Mouse (Mus musculus) cortical plate, adult 2 months (tissue): ENCODE measurements at regions not wholly inside any gene's neighbourhood (a gene's known extent, or its start where the extent isn't known, plus 50 kb on each side); places are given as distances from the start of the nearest gene placed in this dataset.

Experiments
- H3K27ac ChIP-seq: fragments of 200-500 bp; 2 replicates; pipeline ENCODE4 v1.5.1; 2012; ENCODE audit warnings: low read length, control low read depth, inconsistent platforms; ENCODE audit not compliant: insufficient read depth
- H3K4me1 ChIP-seq: fragments of 200-500 bp; 2 replicates; pipeline ENCODE4 v1.6.1; 2011; ENCODE audit warnings: low read length; ENCODE audit not compliant: control insufficient read depth, insufficient read depth
- H3K4me3 ChIP-seq: fragments of 200-500 bp; 2 replicates; pipeline ENCODE4 v1.5.1; 2011; ENCODE audit warnings: mild to moderate bottlenecking, low read length, control low read depth; ENCODE audit not compliant: insufficient read depth
- CTCF ChIP-seq: fragments of 200-500 bp; IDR thresholded peaks from 2 replicates; pipeline ENCODE4 v1.5.1; 2011; ENCODE audit warnings: mild to moderate bottlenecking, control low read depth, low read length; ENCODE audit not compliant: insufficient read depth; ENCODE audit errors: extremely low read depth
- POLR2A ChIP-seq: fragments of 200-500 bp; IDR thresholded peaks from 2 replicates; pipeline ENCODE4 v1.6.1; 2011; ENCODE audit warnings: mild to moderate bottlenecking, low read length, control low read depth; ENCODE audit not compliant: insufficient read depth; ENCODE audit errors: extremely low read depth

DNA sequence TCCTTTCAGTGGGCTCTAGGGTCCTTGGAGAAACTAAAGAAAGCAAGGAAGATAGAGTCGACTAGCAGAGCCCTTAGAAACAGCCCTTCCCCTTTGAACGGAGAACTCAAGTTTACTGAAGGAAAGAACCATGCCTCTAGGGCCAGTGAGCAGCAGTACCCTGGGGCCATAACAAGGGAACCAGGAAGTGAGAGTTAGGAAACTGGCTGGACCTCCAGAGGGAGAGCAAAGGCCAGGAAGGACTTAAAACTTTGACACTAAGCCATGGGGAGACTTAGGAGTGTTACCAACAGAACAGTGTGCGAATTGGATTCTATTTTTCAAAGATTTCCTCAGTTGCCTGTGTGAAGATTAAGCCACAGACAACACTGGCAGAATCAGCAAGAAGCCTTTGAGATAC, 82.6 kb upstream of the Fn1 start:
- Histone ChIP-seq H3K4me1 (no peaks in the 10 kb centered on the region), H3K4me3 (no peak overlapping the region), H3K27ac (no peak overlapping the region)
- TF ChIP-seq CTCF (no peak), POLR2A (no peak)

DNA sequence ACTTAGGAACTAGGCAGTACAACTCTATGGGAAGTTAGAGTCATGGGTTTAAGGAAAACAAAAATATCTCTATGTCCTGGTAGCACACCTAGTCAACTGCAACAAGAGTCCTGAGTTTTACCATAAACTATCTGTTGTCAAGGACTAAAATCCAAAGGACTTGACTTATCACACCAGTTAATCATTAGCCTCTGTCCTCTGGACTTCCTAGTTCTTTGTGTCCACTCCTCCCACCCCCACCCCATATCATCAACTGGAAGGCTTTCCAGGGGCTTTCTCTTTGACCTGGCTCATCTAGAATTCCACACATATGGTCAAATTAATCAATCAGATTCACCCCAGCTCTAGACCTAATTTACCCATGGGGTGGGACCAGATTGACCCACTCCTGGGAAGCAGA, 78.6 kb upstream of the Fn1 start:
- H3K4me3 ChIP-seq, result no peak overlapping the region
- no peaks in the 10 kb centered on the region for H3K4me1 ChIP-seq
- TF ChIP-seq POLR2A (no peak), CTCF (no peak)
- H3K27ac ChIP-seq, result no peak overlapping the region

- no peak overlapping the region for H3K4me3 ChIP-seq
- no peaks in the 10 kb centered on the region for H3K4me1 ChIP-seq
- no peak overlapping the region for H3K27ac ChIP-seq
- TF ChIP-seq POLR2A, result no peak
- TF ChIP-seq CTCF, result no peak
These were observed 78.0 kb upstream of the Fn1 start for GRCm38 (mm10) chr1:71731011-71731410.

GRCm38 (mm10) chr1:71728852-71729347, 75.9 kb upstream of the Fn1 start:
- no peak overlapping the region for H3K4me3 ChIP-seq
- no peak overlapping the region for H3K27ac ChIP-seq
- TF ChIP-seq CTCF (no peak), POLR2A (no peak)
- no peaks in the 10 kb centered on the region for H3K4me1 ChIP-seq

GRCm38 (mm10) chr1:71723816-71724215, 70.8 kb upstream of the Fn1 start:
- no peaks in the 10 kb centered on the region for H3K4me1 ChIP-seq
- TF ChIP-seq CTCF (no peak), POLR2A (no peak)
- no peak overlapping the region for H3K4me3 ChIP-seq
- no peak overlapping the region for H3K27ac ChIP-seq

GRCm38 (mm10) chr1:71723039-71723397, 70.0 kb upstream of the Fn1 start:
- TF ChIP-seq CTCF (no peak), POLR2A (no peak)
- Histone ChIP-seq H3K27ac (no peak overlapping the region), H3K4me3 (no peak overlapping the region), H3K4me1 (no peaks in the 10 kb centered on the region)

DNA sequence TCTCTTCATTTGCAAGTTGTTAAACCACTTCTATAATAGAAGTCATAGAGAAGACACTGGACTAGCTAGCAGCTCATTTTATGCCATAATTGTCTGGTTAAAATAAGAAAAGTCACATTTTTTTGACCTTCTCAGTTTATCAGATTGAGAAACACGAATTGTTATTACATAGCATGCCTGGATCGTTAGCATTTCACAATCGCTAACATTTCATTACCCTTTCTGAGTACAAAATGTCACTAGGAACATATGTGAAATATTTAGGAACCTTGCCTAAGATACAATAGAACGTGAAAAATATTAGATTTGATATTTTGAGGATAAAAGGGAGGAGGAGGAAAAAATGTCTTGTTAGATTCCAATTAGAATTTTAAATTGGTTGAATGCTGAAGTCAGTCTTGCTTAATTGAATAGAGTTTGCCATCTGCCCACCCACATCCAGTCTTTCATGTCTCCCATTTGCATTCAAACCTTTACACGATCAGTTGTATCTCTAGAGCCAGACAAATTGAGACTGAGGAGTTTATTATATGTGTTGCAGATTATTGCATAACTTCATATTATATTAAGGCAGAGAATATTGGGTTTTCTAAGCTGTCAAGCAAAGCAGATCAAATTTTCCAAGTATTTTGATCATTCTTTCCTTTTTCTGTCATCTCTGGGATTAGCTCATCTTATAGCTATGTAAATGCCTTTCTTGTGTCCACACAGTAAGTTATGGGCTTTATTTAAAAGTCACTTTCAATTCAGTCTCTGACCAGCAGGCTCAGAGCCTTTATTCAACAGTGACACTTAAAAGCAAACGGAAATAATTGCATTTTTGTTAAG, 69.4 kb upstream of the Fn1 start:
- Histone ChIP-seq H3K4me3 (no peak overlapping the region), H3K4me1 (no peaks in the 10 kb centered on the region), H3K27ac (no peak overlapping the region)
- TF ChIP-seq CTCF, result no peak
- no peak for TF ChIP-seq POLR2A
